Mouse (Mus musculus): ENCODE results near the gene Slc1a5.

The Slc1a5 gene

DNA sequence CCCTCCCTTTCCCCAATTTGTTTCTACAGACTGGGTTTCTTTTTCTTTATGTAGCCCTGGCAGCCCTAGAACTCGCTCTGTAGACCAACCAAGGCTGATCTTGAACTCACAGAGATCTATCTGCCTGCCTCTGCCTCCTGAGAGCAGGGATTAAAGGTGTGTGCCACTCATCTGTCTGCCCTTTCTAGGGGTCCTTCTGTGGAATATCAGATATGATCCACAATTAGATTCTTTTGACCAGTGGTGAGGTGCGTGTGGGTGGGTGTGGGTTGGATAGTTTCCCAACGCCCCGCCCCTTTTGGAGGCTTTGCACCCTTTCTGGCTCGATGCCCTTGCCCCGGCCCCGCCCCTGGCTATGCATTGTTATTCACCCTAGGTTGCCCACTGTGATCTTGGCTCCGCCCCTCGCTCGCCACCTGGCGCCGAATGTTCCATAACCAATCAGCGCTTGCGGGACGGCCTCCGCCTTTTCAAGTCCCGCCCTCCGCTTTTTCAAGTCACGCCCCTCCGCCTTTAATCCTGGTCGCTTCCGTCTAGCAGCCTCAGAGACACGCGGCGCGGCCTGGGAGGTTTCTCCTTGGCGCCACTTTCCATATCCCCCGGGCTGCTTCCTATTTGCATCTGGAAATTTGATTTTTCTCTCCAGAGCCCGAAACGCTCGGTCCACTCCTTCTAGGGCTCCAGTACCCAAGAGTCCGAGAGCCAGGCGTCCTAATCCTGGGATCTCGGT lies at the start of gene Slc1a5:
Slc1a5 (plus strand) TSS at position 516 of the 730 bp plus-strand sequence.
- peak; percentile 97 for DNase-seq (ENCODE audit: low read depth)

DNA sequence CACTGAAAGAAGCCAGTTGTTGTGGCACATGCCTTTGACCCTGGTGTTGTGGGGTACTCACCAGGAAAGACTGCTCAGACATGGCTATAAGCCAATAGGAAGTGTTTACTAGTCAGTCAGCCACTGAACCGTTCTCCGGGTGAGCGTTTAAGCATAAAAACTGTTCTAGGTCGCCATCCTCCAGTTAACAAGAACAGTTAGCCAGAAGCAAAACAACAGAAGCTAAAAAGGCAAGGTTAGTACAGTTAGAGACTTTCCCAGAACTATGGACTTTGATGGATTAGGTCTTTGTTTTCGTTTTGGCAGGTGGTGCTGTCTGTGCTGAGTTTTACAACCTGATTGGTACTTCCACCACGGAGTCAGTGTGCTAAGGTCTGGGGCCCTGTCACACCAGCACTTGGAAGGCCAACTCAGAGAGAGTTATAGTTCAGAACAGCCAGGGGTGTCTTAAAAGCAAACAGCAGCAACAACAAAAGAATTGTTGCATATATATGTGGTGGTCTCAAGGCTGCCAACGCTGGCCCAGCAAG lies 49.2 kb upstream of the Slc1a5 start:
- DNase-seq (ENCODE audit: low read depth): no peak

DNA sequence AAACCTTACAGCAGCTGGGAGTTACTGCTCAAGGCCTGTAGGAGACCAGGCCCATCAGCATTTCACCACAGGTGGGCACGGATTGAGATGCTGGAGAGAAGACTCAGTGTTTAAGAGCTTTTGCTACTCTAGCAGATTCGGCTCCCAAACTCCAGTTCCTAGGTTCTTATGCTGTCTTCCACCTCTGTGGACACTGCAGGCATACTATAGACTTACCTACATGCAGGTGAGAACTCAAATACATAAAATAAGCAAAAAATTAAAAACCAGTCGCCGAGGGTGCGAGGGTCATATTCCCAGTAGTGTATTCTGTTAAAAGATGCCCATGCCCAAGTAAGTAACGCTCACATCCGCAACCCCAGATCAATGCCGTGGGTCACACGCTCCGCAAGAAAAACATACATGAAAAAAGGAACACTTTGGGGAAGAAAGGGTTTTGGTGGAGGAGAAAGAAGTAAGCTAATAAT lies 43.5 kb upstream of the Slc1a5 start:
- no peak for DNase-seq (ENCODE audit: low read depth)

DNA sequence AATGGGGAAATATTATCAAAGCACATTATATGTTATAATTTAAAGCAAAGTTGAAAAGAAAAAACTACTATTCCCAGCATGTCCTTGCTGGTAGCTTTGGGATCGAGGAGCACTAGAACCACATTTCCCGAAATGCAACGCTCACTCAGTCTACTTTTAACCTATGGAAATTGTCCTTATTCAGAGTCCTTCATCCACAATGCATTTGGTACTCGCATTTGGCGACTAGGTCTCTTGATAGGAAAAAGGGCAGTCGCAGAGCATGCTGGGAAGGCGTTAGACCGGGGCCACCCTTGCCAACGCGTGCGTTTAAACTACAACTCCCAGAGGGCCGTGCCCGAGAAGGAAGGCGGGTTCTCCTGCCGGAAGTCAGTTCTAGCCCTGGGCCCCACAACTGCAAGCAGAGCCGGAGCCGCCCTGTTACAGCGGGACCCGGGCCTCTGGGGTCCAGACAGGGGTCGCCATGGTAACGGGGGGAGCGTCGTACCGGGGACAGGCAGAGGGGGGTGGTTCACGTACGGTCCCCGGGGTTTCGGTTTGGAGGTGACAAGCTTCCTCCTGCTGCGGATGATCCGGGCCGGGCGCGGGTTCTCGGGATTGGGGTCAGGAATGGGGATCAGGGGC lies 43.0 kb upstream of the Slc1a5 start, which contains the start of gene Ap2s1:
Ap2s1 (plus strand) TSS at position 338 of the 624 bp plus-strand sequence.
- peak; percentile 96 for DNase-seq (ENCODE audit: low read depth)

DNA sequence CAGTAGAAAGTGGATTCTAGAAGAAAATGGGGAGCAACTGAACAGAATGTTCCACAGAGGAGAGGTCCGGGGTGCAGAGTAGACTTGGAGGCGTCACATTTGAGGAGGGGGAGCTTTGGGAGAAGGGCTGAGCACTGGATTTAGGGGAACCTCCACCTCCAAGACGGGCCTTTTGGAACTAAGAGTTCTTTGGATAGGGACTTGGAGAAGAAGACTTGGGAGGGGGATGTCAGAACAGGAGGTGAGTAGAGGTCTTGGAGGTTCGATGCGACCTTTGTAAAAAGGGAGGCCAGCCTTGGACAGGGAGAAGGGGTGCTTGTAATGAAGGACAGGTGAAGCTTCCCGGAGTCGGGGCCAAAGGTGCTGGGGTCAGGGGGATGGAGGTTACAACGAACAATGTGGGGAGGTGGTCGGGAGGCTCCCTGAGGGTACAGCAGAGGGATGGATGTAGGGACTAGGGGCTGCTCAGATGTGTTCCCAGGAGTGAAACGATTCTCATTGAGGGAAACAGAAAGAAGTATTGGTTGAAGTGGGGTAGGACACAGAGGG lies 42.0 kb upstream of the Slc1a5 start:
- no peak for DNase-seq (ENCODE audit: low read depth)

DNA sequence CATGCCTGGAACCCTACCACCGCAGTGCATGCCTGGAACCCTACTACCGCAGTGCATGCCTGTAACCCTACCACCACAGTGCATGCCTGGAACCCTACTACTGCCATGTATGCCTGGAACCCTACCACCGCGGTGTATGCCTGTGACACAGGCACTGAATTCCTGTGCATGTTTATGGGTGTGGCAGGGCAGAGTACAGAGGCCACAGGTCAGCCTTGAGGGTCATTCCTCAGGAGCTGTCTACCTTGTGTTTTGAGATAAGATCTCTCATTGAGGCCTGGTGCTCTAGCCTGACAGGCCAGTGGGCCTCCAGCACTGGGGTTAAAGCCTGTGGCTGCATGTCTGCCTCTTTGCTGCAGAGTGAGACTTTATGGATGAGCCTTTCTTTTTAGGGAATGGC lies 35.8 kb upstream of the Slc1a5 start:
- no peak for DNase-seq (ENCODE audit: low read depth)

DNA sequence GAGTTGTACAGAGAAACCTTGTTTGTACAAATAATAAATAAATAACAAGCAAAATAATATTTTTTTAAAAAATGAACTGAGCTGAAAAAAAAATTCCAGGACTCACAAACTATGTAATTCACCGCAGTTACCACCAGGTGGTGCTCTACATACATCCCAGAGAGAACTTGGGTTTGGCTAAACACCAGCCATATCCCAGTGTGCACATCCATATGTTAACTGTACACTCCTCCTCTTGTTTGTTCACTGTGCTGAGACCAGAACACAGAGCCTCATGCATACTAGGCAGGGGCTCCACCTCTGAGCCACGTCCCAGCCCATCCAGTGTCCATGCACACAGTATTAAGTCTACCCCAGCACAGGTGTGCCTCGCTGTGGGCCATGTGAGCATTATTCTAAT lies 35.0 kb upstream of the Slc1a5 start:
- peak; percentile 77 for DNase-seq (ENCODE audit: low read depth)

DNA sequence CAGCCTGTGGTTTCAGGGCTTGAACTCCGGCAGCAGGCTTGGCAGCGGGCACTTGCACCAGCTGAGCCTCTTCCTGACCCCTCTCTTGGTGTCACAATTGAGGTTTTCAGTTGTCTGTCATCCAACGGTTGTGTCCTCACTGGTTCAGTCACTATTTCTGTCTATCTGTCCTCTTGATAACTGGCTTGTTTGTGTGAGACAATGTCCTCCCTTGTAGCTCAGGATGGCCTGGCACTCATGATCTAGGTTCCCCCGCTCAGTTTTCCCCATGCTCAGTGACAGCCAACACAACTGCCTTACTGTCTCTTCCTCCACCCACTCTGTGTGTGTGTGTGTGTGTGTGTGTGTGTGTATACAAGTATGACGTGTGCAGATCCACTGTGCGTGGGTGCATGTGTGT lies 33.5 kb upstream of the Slc1a5 start:
- DNase-seq (ENCODE audit: low read depth): no peak

DNA sequence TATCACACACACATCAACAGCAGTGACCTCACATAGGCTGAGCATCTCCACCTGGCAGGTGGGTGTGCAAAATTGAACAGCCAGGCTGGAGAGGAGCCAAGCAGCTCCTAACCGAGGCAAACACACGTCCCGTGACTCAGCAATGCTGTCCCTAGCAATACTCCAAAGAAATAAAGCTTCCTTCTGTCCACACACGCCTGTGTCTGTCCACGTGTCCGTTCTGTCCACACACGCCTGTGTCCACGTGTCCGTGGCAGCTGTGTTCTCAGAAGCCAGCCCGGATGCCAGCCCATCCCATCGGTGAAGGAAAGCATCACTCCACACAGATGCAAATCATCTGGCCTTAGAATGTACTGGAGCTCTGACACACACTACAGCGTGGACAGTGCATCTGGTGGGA lies 29.1 kb upstream of the Slc1a5 start:
- no peak for DNase-seq (ENCODE audit: low read depth)

DNA sequence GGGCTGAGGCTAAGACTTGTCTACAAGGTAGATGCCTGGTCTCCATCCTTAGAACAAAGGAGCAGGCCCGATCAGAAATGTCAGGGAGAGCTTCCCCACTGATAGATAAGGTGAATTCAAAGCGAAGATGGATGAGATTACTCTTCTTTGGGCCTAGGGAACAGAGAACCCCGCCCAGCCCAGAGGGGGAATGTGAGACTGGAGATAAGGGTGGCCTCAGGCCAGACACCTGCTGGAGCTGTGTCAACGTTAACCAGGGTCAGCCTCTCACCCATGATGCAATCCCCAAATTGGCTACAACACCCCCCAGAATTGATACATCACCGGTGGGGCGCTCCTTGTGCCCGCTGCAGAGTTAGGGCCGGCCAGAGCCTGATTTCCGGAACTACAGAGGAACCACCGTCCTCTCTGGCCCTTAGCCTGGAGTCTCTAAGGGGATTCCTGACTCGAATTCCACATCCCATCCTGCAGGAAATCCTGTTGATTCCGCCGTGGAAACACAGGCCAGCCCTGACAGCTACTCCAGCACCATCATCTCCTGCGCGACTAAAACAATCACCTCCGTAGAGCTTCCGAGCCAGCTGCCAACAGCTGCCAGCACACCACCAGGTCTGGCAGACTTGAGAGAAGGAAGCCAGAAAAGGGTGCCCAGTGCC lies 25.6 kb upstream of the Slc1a5 start:
- DNase-seq (ENCODE audit: low read depth): no peak

DNA sequence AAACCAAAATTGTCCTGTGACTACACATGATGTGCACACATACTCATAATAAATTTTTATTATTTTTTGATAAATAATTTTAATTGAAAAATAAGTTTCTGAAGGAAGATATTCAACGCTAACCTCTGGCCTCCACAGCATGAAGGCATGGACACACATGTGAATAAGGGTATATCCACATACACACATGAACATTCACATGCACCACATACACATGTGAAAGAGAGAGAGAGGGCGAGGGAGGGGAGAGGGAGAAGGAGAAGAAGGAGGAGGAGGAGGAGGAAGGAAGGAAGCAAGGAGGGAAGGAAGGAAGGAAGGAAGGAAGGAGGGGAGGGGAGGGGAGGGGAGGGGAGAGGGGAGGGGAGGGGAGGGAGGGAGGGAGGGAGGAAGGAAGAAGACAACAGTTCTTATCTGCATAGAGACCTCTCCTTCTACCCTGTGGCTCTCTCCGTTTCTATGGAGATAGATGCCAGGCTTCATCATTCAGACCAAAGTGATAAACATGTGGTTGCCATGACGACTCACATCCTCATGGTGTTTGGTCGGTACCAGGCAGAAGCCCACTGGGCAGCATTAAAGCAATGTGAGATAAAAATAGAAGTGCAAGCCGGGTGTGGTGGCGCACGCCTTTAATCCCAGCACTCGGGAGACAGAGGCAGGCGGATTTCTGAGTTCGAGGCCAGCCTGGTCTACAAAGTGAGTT lies 22.1 kb upstream of the Slc1a5 start:
- peak; percentile 54 for DNase-seq (ENCODE audit: low read depth)

DNA sequence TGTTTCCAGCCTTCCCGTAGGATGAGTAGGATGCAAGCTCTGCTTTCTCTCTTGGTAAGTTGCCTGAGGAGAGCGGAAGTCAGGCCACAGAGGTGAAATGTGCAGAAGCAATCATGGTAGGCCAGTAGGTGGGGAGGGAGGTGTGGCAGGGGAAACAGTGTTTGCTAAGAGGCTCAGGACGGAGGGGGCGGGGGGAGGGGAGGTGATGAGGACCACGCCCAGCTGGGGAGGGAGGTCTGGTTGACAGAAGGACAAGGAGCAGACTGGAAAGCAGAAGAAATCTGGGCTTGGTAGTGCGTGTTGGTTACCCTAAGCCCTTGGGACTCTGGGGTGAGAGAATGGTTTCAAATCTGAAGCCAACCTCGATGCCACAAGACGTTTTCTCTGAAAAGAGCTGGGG lies 20.8 kb upstream of the Slc1a5 start:
- peak; percentile 64 for DNase-seq (ENCODE audit: low read depth)

DNA sequence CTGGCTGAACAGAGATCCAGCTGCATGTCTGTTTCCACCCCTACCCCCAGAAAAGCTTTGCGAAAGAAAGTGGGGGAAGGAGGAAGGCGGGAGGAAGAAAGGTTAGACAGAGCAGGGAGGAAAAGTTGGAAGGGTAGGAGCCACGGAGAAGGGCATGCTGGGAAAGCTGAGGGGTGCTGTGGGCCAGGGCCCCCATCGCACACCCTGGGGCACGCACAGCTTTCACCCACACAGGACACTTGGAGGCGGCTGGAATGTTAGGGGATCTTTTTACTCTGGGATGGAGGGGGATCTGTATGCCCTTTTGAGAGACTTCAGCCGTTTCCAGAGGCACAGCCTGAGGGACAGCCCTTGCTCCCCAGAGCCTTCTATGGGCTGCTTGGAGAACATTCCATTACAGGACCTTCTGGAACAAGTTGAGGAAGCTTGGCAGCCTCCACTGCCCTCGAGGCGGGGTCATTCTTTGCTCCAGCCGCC lies 20.1 kb upstream of the Slc1a5 start:
- DNase-seq (ENCODE audit: low read depth): no peak

DNA sequence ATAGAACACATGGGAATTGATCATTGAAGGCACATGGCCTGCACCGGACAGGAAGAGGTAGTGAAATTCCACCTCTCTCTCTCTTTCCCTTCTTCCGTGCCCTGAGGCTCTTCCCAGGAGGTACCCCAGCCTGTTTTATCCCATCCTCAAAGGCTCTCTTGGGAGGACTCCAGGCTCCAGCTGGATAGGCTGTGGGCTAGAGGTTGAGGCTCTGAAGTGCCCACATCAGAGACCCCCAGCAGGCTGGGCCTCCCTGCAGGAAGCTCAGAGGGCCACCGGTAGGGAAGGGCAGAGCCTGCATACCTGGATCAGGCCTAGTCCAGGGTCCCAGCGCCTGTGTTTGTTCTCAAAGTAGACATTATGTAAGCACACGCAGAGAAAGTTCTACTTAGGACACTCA lies 19.5 kb upstream of the Slc1a5 start:
- DNase-seq (ENCODE audit: low read depth): no peak

DNA sequence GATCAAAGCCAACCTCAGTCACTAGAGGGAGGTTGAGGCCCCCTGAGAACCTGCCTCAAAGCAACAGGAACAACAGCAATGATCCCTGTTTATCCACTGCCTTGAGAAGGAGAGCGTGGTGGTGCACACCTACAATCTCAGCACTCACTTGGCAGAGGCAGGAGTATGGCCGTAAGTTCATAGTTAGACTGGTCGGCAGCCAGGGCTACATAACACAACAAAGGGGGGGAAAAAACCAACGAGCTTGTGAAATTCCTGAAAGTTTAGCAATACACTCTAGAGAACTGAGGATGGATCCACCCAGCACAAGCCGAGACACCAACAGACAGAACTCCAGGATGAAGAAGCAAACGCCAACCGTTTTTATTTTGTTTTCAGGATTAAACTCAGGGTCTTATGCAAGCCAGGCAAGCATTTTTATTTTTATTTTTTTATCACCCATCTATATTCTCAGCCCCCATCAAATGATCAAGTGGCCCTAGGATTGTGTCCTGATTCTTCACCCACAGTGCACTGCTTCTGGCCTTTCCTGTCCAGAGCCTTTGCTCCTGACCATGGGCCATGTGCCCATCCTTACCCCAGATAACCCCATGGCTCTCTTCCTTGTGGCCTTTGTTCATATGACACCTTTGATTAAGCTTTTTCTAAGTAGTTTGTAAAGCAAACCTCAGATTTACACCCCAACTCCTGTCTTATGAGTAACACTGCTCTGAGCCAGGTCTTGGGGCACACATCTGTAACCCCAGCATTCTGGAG lies 17.5 kb upstream of the Slc1a5 start:
- DNase-seq (ENCODE audit: low read depth): no peak

DNA sequence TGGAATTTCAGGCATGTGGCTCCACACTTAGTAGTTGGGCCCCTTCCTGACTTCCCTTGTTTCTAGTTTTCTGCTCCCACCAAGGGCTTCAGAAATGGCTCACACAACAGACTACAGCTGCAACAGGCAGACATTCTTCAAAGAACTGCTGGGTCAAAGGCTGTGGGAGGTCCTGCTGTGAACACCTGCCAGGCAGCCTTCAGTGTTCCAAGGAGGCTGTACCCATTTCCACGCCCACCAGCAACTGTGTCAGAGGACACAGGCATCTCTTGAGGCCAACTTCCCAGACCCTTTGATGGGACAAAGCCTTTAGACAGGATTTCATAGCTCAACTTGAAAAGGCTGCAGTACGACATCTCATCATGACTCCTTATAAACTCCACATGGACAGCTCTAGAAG lies 14.7 kb upstream of the Slc1a5 start:
- DNase-seq (ENCODE audit: low read depth): no peak

DNA sequence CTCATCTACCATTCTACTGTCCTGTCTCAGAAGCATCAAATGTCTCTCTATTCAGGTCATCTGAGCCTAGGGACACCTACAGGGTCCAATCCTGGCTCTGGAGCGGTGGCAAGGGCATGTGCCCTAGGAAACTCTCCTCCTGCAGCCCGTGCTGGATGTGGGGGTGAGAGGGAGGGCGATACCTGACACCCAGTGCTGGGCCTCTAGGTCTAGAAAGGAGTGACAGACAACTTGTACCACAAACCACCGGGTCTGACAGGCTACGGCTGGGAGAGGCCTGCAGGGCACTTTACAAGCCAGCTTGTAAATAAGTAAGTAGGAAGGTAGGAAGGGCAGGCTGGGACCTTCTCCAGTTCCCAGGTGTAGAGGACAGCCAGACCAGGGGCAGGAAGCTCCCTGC lies 5.3 kb upstream of the Slc1a5 start:
- DNase-seq (ENCODE audit: low read depth): no peak

DNA sequence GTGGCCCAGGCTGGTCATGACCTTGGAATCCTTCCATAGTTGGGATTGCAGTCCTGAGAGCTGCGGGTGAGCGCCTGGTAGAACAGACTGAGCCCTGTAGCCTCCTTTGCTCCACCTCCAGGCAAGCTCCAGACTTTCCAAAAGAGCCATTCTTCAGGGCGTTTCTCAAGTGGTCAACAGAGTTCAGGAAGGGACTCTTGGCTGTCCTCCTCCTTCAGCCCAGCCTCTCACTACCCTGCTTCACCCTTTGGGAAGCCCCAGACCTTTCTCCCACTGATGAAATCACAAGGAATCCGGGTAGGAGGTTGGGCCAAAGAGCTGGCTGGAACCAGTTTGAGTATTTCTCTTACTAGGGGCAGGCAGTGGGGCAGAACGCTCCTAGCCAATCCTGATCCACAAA lies 1.1 kb upstream of the Slc1a5 start:
- no peak for DNase-seq (ENCODE audit: low read depth)

DNA sequence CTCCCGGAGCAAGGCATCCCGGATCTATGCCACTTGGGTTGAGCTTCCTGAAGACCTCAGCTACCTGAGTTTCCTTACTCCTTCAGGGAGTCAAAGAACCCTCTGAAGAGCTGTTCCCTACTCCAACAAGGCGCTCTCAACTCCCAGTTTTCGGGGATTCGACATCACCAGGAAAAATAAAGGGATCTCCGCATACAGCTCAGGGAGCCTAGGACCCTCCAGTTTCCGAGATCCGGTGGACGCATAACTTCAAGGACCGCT lies 345 bp downstream of the Slc1a5 start:
- no peak for DNase-seq (ENCODE audit: low read depth)

DNA sequence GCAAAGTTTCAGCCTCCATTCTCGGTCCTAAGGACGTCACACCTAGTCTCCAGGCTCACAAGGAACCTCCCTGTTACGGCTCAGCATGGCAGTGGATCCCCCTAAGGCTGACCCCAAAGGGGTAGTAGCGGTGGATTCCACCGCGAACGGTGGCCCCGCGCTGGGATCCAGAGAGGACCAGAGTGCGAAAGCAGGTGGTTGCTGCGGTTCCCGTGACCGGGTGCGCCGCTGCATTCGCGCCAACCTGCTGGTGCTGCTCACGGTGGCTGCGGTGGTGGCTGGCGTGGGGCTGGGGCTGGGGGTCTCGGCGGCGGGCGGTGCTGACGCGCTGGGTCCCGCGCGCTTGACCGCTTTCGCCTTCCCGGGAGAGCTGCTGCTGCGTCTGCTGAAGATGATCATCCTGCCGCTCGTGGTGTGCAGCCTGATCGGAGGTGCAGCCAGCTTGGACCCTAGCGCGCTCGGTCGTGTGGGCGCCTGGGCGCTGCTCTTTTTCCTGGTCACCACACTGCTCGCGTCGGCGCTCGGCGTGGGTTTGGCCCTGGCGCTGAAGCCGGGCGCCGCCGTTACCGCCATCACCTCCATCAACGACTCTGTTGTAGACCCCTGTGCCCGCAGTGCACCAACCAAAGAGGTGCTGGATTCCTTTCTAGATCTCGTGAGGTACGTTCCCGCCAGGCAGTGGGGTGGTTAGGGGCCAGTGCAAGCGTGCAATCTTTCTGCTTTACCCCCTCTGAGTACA lies 845 bp downstream of the Slc1a5 start:
- DNase-seq (ENCODE audit: low read depth): peak; percentile 54

Measured in naive thymus-derived CD4-positive, alpha-beta T cell, adult 2 months (primary cell).